Mouse (Mus musculus): ENCODE data around the gene Ralb.
A peak's percentile ranks its signal among the peaks of the same experiment; 100 is the strongest.

Ralb gene

GRCm38 (mm10) chr1:119492505-119492904 is 12.1 kb downstream of the Ralb start:
- DNase-seq (ENCODE audit: low spot score in 2 of 2): no peak

GRCm38 (mm10) chr1:119492097-119492496 is 12.5 kb downstream of the Ralb start:
- peak; percentile 54 to 85 for DNase-seq (ENCODE audit: low spot score in 2 of 2)

GRCm38 (mm10) chr1:119490765-119491164 is 13.8 kb downstream of the Ralb start:
- no peak for DNase-seq (ENCODE audit: low spot score in 2 of 2)

- no peak for DNase-seq (ENCODE audit: low spot score in 2 of 2)
These were observed 16.5 kb downstream of the Ralb start for GRCm38 (mm10) chr1:119487917-119488590.

- no peak for DNase-seq (ENCODE audit: low spot score in 2 of 2)
These were observed 18.8 kb downstream of the Ralb start for GRCm38 (mm10) chr1:119485825-119486224.

- DNase-seq (ENCODE audit: low spot score in 2 of 2): no peak
These were observed 20.1 kb downstream of the Ralb start for GRCm38 (mm10) chr1:119484457-119484856.

GRCm38 (mm10) chr1:119482891-119483290 is 21.7 kb downstream of the Ralb start:
- DNase-seq (ENCODE audit: low spot score in 2 of 2): no peak

GRCm38 (mm10) chr1:119481205-119481932 is 23.2 kb downstream of the Ralb start:
- DNase-seq (ENCODE audit: low spot score in 2 of 2): no peak

GRCm38 (mm10) chr1:119480678-119481077 is 23.9 kb downstream of the Ralb start:
- no peak for DNase-seq (ENCODE audit: low spot score in 2 of 2)

GRCm38 (mm10) chr1:119479641-119480040 is 25.0 kb downstream of the Ralb start:
- no peak for DNase-seq (ENCODE audit: low spot score in 2 of 2)

- no peak for DNase-seq (ENCODE audit: low spot score in 2 of 2)
These were observed 27.7 kb downstream of the Ralb start for GRCm38 (mm10) chr1:119476905-119477353.

- no peak for DNase-seq (ENCODE audit: low spot score in 2 of 2)
These were observed 29.9 kb downstream of the Ralb start for GRCm38 (mm10) chr1:119474671-119475070.

GRCm38 (mm10) chr1:119472648-119473047 is 31.9 kb downstream of the Ralb start:
- DNase-seq (ENCODE audit: low spot score in 2 of 2): no peak

- DNase-seq (ENCODE audit: low spot score in 2 of 2): no peak
These were observed 32.7 kb downstream of the Ralb start for GRCm38 (mm10) chr1:119471793-119472396.

GRCm38 (mm10) chr1:119463386-119463785 is 41.2 kb downstream of the Ralb start:
- peak; percentile 13 to 31 for DNase-seq (ENCODE audit: low spot score in 2 of 2)

GRCm38 (mm10) chr1:119460062-119460461 is 44.5 kb downstream of the Ralb start:
- no peak for DNase-seq (ENCODE audit: low spot score in 2 of 2)

GRCm38 (mm10) chr1:119457993-119458605 is 46.5 kb downstream of the Ralb start:
- DNase-seq (ENCODE audit: low spot score in 2 of 2): peak; percentile 36 to 64

- DNase-seq (ENCODE audit: low spot score in 2 of 2): no peak
These were observed 47.1 kb downstream of the Ralb start for GRCm38 (mm10) chr1:119457528-119457855.

- DNase-seq (ENCODE audit: low spot score in 2 of 2): no peak
These were observed 47.7 kb downstream of the Ralb start for GRCm38 (mm10) chr1:119456671-119457527.

- DNase-seq (ENCODE audit: low spot score in 2 of 2): peak in 1 of 2 experiments; percentile 51
These were observed 50.9 kb downstream of the Ralb start for GRCm38 (mm10) chr1:119453731-119454130.

- no peak for DNase-seq (ENCODE audit: low spot score in 2 of 2)
These were observed 53.2 kb downstream of the Ralb start for GRCm38 (mm10) chr1:119451417-119451816.
